Mouse (Mus musculus): ENCODE measurements around the gene Ccl17. TPM values are rescaled to one million over a fixed set of nuclear protein-coding genes. Genes with fewer than 3 reads are reported as not detected.
"Not testable (repeated sequence)": the region's sequence is repeated elsewhere in the genome, so short reads cannot be mapped to it uniquely, and the experiment has no call there.

Gene Ccl17
- polyA plus RNA-seq, 1 experiment from 2014 or later = not detected

GRCm38 (mm10) chr8:94841183-94841582, 30.9 kb downstream of the Ccl17 start:
- no peak overlapping the region for H3K4me3 ChIP-seq (ENCODE audit: low read depth, low read length)
- no peaks in the 10 kb centered on the region for H3K9me3 ChIP-seq (ENCODE audit: control insufficient read depth, low read depth, low read length)
- peaks cover 13% of the 10 kb centered on the region; the same call in 1 of the 2 replicates for H3K4me1 ChIP-seq (ENCODE audit: control insufficient read depth, insufficient read depth, low read length)
- H3K27ac ChIP-seq (ENCODE audit: low read length) = no peak overlapping the region
- no peak overlapping the region for H3K9ac ChIP-seq (replicated peaks; ENCODE audit: low read depth, low read length)
- no peaks in the 10 kb centered on the region for H3K27me3 ChIP-seq (ENCODE audit: control insufficient read depth, insufficient read depth, low read length)
- ATAC-seq (ENCODE audit: insufficient number of reproducible peaks, insufficient read depth, low FRiP score, low read depth) = no peak
- H3K4me2 ChIP-seq (replicated peaks; ENCODE audit: low read depth, low read length) = no peak overlapping the region
- WGBS = 39% methylated on average over 2 of the region's 2 CpGs
- H3K36me3 ChIP-seq (ENCODE audit: control insufficient read depth, insufficient read depth, low read length) = peaks cover 15% of the 10 kb centered on the region

- Histone ChIP-seq H3K4me3 (ENCODE audit: low read depth, low read length) (no peak overlapping the region), H3K27ac (ENCODE audit: low read length) (no peak overlapping the region), H3K9me3 (ENCODE audit: control insufficient read depth, low read depth, low read length) (no peaks in the 10 kb centered on the region), H3K4me1 (ENCODE audit: control insufficient read depth, insufficient read depth, low read length) (no peaks in the 10 kb centered on the region), H3K4me2 (replicated peaks; ENCODE audit: low read depth, low read length) (no peak overlapping the region), H3K27me3 (ENCODE audit: control insufficient read depth, insufficient read depth, low read length) (no peaks in the 10 kb centered on the region), H3K36me3 (ENCODE audit: control insufficient read depth, insufficient read depth, low read length) (peaks cover 46% of the 10 kb centered on the region), H3K9ac (replicated peaks; ENCODE audit: low read depth, low read length) (no peak overlapping the region)
- 93% methylated on average over 5 of the region's 5 CpGs for WGBS
- no peak for ATAC-seq (ENCODE audit: insufficient number of reproducible peaks, insufficient read depth, low FRiP score, low read depth)
Observed at GRCm38 (mm10) chr8:94850049-94850448, 39.8 kb downstream of the Ccl17 start.

- not testable (repeated sequence) for H3K4me1 ChIP-seq (ENCODE audit: control insufficient read depth, insufficient read depth, low read length); H3K27me3 ChIP-seq (ENCODE audit: control insufficient read depth, insufficient read depth, low read length); H3K9me3 ChIP-seq (ENCODE audit: control insufficient read depth, low read depth, low read length); H3K9ac ChIP-seq (replicated peaks; ENCODE audit: low read depth, low read length); H3K27ac ChIP-seq (ENCODE audit: low read length); H3K4me2 ChIP-seq (replicated peaks; ENCODE audit: low read depth, low read length); H3K4me3 ChIP-seq (ENCODE audit: low read depth, low read length); ATAC-seq (ENCODE audit: insufficient number of reproducible peaks, insufficient read depth, low FRiP score, low read depth)
- WGBS = 88% methylated on average over 11 of the region's 11 CpGs
- H3K36me3 ChIP-seq (ENCODE audit: control insufficient read depth, insufficient read depth, low read length) = peaks cover 34% of the 10 kb centered on the region
Observed at GRCm38 (mm10) chr8:94854761-94855160, 44.5 kb downstream of the Ccl17 start.

GRCm38 (mm10) chr8:94857011-94857345, 46.7 kb downstream of the Ccl17 start:
- H3K27me3 ChIP-seq (ENCODE audit: control insufficient read depth, insufficient read depth, low read length) = no peaks in the 10 kb centered on the region
- no peak overlapping the region for H3K9ac ChIP-seq (replicated peaks; ENCODE audit: low read depth, low read length)
- peaks cover 8% of the 10 kb centered on the region for H3K4me1 ChIP-seq (ENCODE audit: control insufficient read depth, insufficient read depth, low read length)
- H3K4me2 ChIP-seq (replicated peaks; ENCODE audit: low read depth, low read length) = no peak overlapping the region
- H3K9me3 ChIP-seq (ENCODE audit: control insufficient read depth, low read depth, low read length) = no peaks in the 10 kb centered on the region
- H3K27ac ChIP-seq (ENCODE audit: low read length) = no peak overlapping the region
- H3K36me3 ChIP-seq (ENCODE audit: control insufficient read depth, insufficient read depth, low read length) = peaks cover 26% of the 10 kb centered on the region
- WGBS = 30% methylated on average over 5 of the region's 5 CpGs
- ATAC-seq (ENCODE audit: insufficient number of reproducible peaks, insufficient read depth, low FRiP score, low read depth) = no peak; the same call in 1 of the 2 replicates
- no peak overlapping the region for H3K4me3 ChIP-seq (ENCODE audit: low read depth, low read length)

GRCm38 (mm10) chr8:94857346-94858173, 47.3 kb downstream of the Ccl17 start, which contains the start of gene Polr2c:
TSS of gene Polr2c (plus strand) at chr8:94857450.
- Histone ChIP-seq H3K4me1 (ENCODE audit: control insufficient read depth, insufficient read depth, low read length) (peaks cover 8% of the 10 kb centered on the region), H3K9me3 (ENCODE audit: control insufficient read depth, low read depth, low read length) (no peaks in the 10 kb centered on the region), H3K36me3 (ENCODE audit: control insufficient read depth, insufficient read depth, low read length) (peaks cover 22% of the 10 kb centered on the region), H3K4me3 (ENCODE audit: low read depth, low read length) (peak within 1 kb of the TSS; percentile 64), H3K27me3 (ENCODE audit: control insufficient read depth, insufficient read depth, low read length) (no peaks in the 10 kb centered on the region), H3K27ac (ENCODE audit: low read length) (peak within 1 kb of the TSS; percentile 56; the same call in 1 of the 2 replicates), H3K4me2 (replicated peaks; ENCODE audit: low read depth, low read length) (peak within 1 kb of the TSS; percentile 79), H3K9ac (replicated peaks; ENCODE audit: low read depth, low read length) (peak within 1 kb of the TSS; percentile 72)
- peak; percentile 73 for ATAC-seq (ENCODE audit: insufficient number of reproducible peaks, insufficient read depth, low FRiP score, low read depth)
- WGBS = under 1% methylated on average over 68 of the region's 68 CpGs

- Histone ChIP-seq H3K9me3 (ENCODE audit: control insufficient read depth, low read depth, low read length) (no peaks in the 10 kb centered on the region), H3K36me3 (ENCODE audit: control insufficient read depth, insufficient read depth, low read length) (peaks cover 50% of the 10 kb centered on the region), H3K4me1 (ENCODE audit: control insufficient read depth, insufficient read depth, low read length) (peaks cover 8% of the 10 kb centered on the region), H3K4me3 (ENCODE audit: low read depth, low read length) (no peak overlapping the region), H3K27me3 (ENCODE audit: control insufficient read depth, insufficient read depth, low read length) (no peaks in the 10 kb centered on the region), H3K4me2 (replicated peaks; ENCODE audit: low read depth, low read length) (no peak overlapping the region), H3K27ac (ENCODE audit: low read length) (no peak overlapping the region), H3K9ac (replicated peaks; ENCODE audit: low read depth, low read length) (no peak overlapping the region)
- 73% methylated on average over 8 of the region's 8 CpGs for WGBS
- ATAC-seq (ENCODE audit: insufficient number of reproducible peaks, insufficient read depth, low FRiP score, low read depth) = no peak
Observed at GRCm38 (mm10) chr8:94861352-94861910, 51.2 kb downstream of the Ccl17 start.

Other genes starting within 250 kb of the Ccl17 start
- gene Rspry1, start 208.5 kb upstream of the Ccl17 start, polyA plus RNA-seq (2014; fragmentation: Nextera tagmentation; extraction: Ambion mirVana) = 35.2 and 36.5 TPM in 2 replicates
- gene Fam192a, start 208.5 kb upstream of the Ccl17 start, polyA plus RNA-seq (2014; fragmentation: Nextera tagmentation; extraction: Ambion mirVana) = 57.1 and 72.0 TPM in 2 replicates
- 49.7 and 60.6 TPM in 2 replicates for gene Arl2bp, start 143.9 kb upstream of the Ccl17 start, polyA plus RNA-seq (2014; fragmentation: Nextera tagmentation; extraction: Ambion mirVana)
- gene Pllp, start 114.2 kb upstream of the Ccl17 start, polyA plus RNA-seq (2014; fragmentation: Nextera tagmentation; extraction: Ambion mirVana) = 65.6 and 70.4 TPM in 2 replicates
- not detected in 2 replicates for gene Ccl22, start 64.9 kb upstream of the Ccl17 start, polyA plus RNA-seq (2014; fragmentation: Nextera tagmentation; extraction: Ambion mirVana)
- gene Cx3cl1, start 38.4 kb upstream of the Ccl17 start, polyA plus RNA-seq (2014; fragmentation: Nextera tagmentation; extraction: Ambion mirVana) = 7.4 and 11.1 TPM in 2 replicates
- gene Coq9, start 27.9 kb downstream of the Ccl17 start, polyA plus RNA-seq (2014; fragmentation: Nextera tagmentation; extraction: Ambion mirVana) = 73.2 and 80.4 TPM in 2 replicates
- 90.0 and 96.2 TPM in 2 replicates for gene Ciapin1, start 27.9 kb downstream of the Ccl17 start, polyA plus RNA-seq (2014; fragmentation: Nextera tagmentation; extraction: Ambion mirVana)
- 150 and 159 TPM in 2 replicates for gene Polr2c, start 47.0 kb downstream of the Ccl17 start, polyA plus RNA-seq (2014; fragmentation: Nextera tagmentation; extraction: Ambion mirVana)
- gene Dok4, start 65.9 kb downstream of the Ccl17 start, polyA plus RNA-seq (2014; fragmentation: Nextera tagmentation; extraction: Ambion mirVana) = 17.2 and 19.9 TPM in 2 replicates
- 29.9 and 32.3 TPM in 2 replicates for gene Ccdc102a, start 107.6 kb downstream of the Ccl17 start, polyA plus RNA-seq (2014; fragmentation: Nextera tagmentation; extraction: Ambion mirVana)
- gene Adgrg5, start 113.2 kb downstream of the Ccl17 start, polyA plus RNA-seq (2014; fragmentation: Nextera tagmentation; extraction: Ambion mirVana) = 0.25 and 0.36 TPM in 2 replicates
- gene Adgrg1, start 164.3 kb downstream of the Ccl17 start, polyA plus RNA-seq (2014; fragmentation: Nextera tagmentation; extraction: Ambion mirVana) = 43.8 and 50.9 TPM in 2 replicates
- 3.8 and 4.5 TPM in 2 replicates for gene Adgrg3, start 207.2 kb downstream of the Ccl17 start, polyA plus RNA-seq (2014; fragmentation: Nextera tagmentation; extraction: Ambion mirVana)
- gene Drc7, start 244.7 kb downstream of the Ccl17 start, polyA plus RNA-seq (2014; fragmentation: Nextera tagmentation; extraction: Ambion mirVana) = not detected in 2 replicates